Mouse (Mus musculus) adrenal gland, postnatal 10 days (tissue): ENCODE data around the gene Sdk2. TPM values are rescaled to one million over a fixed set of nuclear protein-coding genes. Genes with fewer than 3 reads are reported as not detected.

ENCODE experiments used
- DNase-seq: peaks from one replicate; pipeline ENCODE4 v3.0.0; 2021; ENCODE audit warnings: mixed read lengths
- total RNA-seq, 2 experiments: library from RNA; stranded (reverse); gene quantifications; 2 replicates each; pipeline ENCODE4 v1.2.3; 2021

Sdk2 gene
- total RNA-seq, 2 experiments from 2014 or later: 4.9 to 5.4 TPM

GRCm38 (mm10) chr11:113737912-113738311, 328.9 kb downstream of the Sdk2 start:
- no peak for DNase-seq

GRCm38 (mm10) chr11:113737553-113737854, 329.3 kb downstream of the Sdk2 start:
- no peak for DNase-seq

GRCm38 (mm10) chr11:113736848-113737552, 329.8 kb downstream of the Sdk2 start:
- no peak for DNase-seq

GRCm38 (mm10) chr11:113735151-113735550, 331.7 kb downstream of the Sdk2 start:
- DNase-seq: no peak

GRCm38 (mm10) chr11:113733631-113734364, 333.0 kb downstream of the Sdk2 start:
- peak; percentile 66 for DNase-seq

- no peak for DNase-seq
Measured at GRCm38 (mm10) chr11:113731945-113732612, 334.8 kb downstream of the Sdk2 start.

GRCm38 (mm10) chr11:113730879-113731278, 336.0 kb downstream of the Sdk2 start:
- DNase-seq: no peak

GRCm38 (mm10) chr11:113729917-113730316, 336.9 kb downstream of the Sdk2 start:
- peak; percentile 74 for DNase-seq

GRCm38 (mm10) chr11:113729239-113729638, 337.6 kb downstream of the Sdk2 start:
- DNase-seq: no peak

GRCm38 (mm10) chr11:113727992-113728391, 338.9 kb downstream of the Sdk2 start:
- DNase-seq: no peak

GRCm38 (mm10) chr11:113726994-113727888, 339.6 kb downstream of the Sdk2 start:
- DNase-seq: no peak
